Mouse (Mus musculus): ENCODE data around the gene Scube1.

- TF ChIP-seq POLR2A (IDR thresholded peaks at IDR 0.05; ENCODE audit: borderline replicate concordance, extremely low read depth, insufficient read depth, insufficient read length, poor library complexity, severe bottlenecking) (no peak), CTCF (IDR thresholded peaks at IDR 0.05; ENCODE audit: borderline replicate concordance, extremely low read depth, insufficient read depth, insufficient read length) (no peak)
Observed at GRCm38 (mm10) chr15:83595364-83595711, 129.5 kb downstream of the Scube1 start.

All from brain, embryonic 14.5 days (tissue).